Mouse (Mus musculus) hindbrain, embryonic 16.5 days (tissue): ENCODE measurements around the gene Gm11549. TPM values are rescaled to one million over a fixed set of nuclear protein-coding genes. Genes with fewer than 3 reads are reported as not detected.

Source experiments
- ATAC-seq: fragments of 200-750 bp; cut with Nextera tagmentation; 2 replicates; pipeline ENCODE4 v1.8.0; 2017; ENCODE audit warnings: moderate TSS enrichment, moderate library complexity
- H3K27ac ChIP-seq: fragments of 300-500 bp; sonication (generic); 2 replicates; pipeline ENCODE4 v1.5.1; 2014; ENCODE audit warnings: low read depth, mild to moderate bottlenecking, control low read depth, low read length, moderate library complexity
- H3K27me3 ChIP-seq: fragments of 300-500 bp; sonication (generic); replicated peaks from 2 replicates; pipeline ENCODE4 v1.6.1; 2014; ENCODE audit warnings: low read length; ENCODE audit not compliant: control insufficient read depth, insufficient read depth
- H3K36me3 ChIP-seq: fragments of 300-500 bp; sonication (generic); 2 replicates; pipeline ENCODE4 v1.6.1; 2014; ENCODE audit warnings: mild to moderate bottlenecking, low read length, moderate library complexity, mixed read lengths; ENCODE audit not compliant: control insufficient read depth, insufficient read depth
- H3K4me1 ChIP-seq: fragments of 300-500 bp; sonication (generic); 2 replicates; pipeline ENCODE4 v1.6.1; 2014; ENCODE audit warnings: low read depth, low read length; ENCODE audit not compliant: control insufficient read depth, insufficient read depth
- H3K4me2 ChIP-seq: fragments of 300-500 bp; sonication (generic); 2 replicates; pipeline ENCODE4 v1.6.1; 2014; ENCODE audit warnings: mild to moderate bottlenecking, low read length, control low read depth, moderate library complexity
- H3K4me3 ChIP-seq: fragments of 300-500 bp; sonication (generic); 2 replicates; pipeline ENCODE4 v1.5.1; 2014; ENCODE audit warnings: mild to moderate bottlenecking, low read length, control low read depth, moderate library complexity
- H3K9ac ChIP-seq: fragments of 300-500 bp; sonication (generic); 2 replicates; pipeline ENCODE4 v1.6.1; 2014; ENCODE audit warnings: low read depth, mild to moderate bottlenecking, control low read depth, low read length, moderate library complexity
- H3K9me3 ChIP-seq: fragments of 300-500 bp; sonication (generic); 2 replicates; pipeline ENCODE4 v1.6.1; 2014; ENCODE audit warnings: mild to moderate bottlenecking, low read length, moderate library complexity; ENCODE audit not compliant: control insufficient read depth
- WGBS: fragments of 180-500 bp; shearing (Covaris S2); extraction: QIAGEN DNeasy Blood & Tissue Kit; methylation state at CpG from one replicate; pipeline ENCODE4 v1.1.7; 2014; 5-methylcytosine and 5-hydroxymethylcytosine counted together
- polyA plus RNA-seq: library from polyadenylated mRNA; unstranded; fragments of >200 nt; fragmentation: Nextera tagmentation; extraction: Ambion mirVana; gene quantifications from 2 replicates; pipeline ENCODE4 v1.2.1, GENCODE M21; 2015

Gene Gm11549
- polyA plus RNA-seq, 1 experiment from 2014 or later: 0.75 TPM

- Histone ChIP-seq H3K27ac (no peak overlapping the region), H3K36me3 (no peaks in the 10 kb centered on the region), H3K9me3 (no peaks in the 10 kb centered on the region), H3K4me3 (no peak overlapping the region), H3K9ac (no peak overlapping the region), H3K27me3 (no peaks in the 10 kb centered on the region), H3K4me2 (no peak overlapping the region), H3K4me1 (no peaks in the 10 kb centered on the region)
- ATAC-seq: no peak
- 93% methylated on average over 2 of the region's 2 CpGs for WGBS
Measured at GRCm38 (mm10) chr3:36541399-36541798, 19.8 kb upstream of the Gm11549 start.

- 74% methylated on average over 2 of the region's 2 CpGs for WGBS
- no peaks in the 10 kb centered on the region for H3K4me1 ChIP-seq
- H3K9ac ChIP-seq: no peak overlapping the region
- ATAC-seq: no peak
- H3K9me3 ChIP-seq: no peaks in the 10 kb centered on the region
- H3K27ac ChIP-seq: no peak overlapping the region
- no peak overlapping the region for H3K4me2 ChIP-seq
- no peaks in the 10 kb centered on the region for H3K36me3 ChIP-seq
- no peak overlapping the region for H3K4me3 ChIP-seq
- no peaks in the 10 kb centered on the region for H3K27me3 ChIP-seq
Measured at GRCm38 (mm10) chr3:36540756-36541155, 19.1 kb upstream of the Gm11549 start.

- Histone ChIP-seq H3K27ac (no peak overlapping the region), H3K36me3 (no peaks in the 10 kb centered on the region), H3K4me1 (no peaks in the 10 kb centered on the region), H3K4me3 (no peak overlapping the region), H3K9ac (no peak overlapping the region), H3K27me3 (0 out of 2 replicates have a peak, but pooled peaks cover 5% of the 10 kb centered on the region), H3K9me3 (no peaks in the 10 kb centered on the region), H3K4me2 (no peak overlapping the region)
- no peak for ATAC-seq
- WGBS: 81% methylated on average over 4 of the region's 4 CpGs
Measured at GRCm38 (mm10) chr3:36537701-36538470, 16.3 kb upstream of the Gm11549 start.

GRCm38 (mm10) chr3:36536041-36536440 is 14.4 kb upstream of the Gm11549 start:
- Histone ChIP-seq H3K27me3 (0 out of 2 replicates have a peak, but pooled peaks cover 7% of the 10 kb centered on the region), H3K4me2 (no peak overlapping the region), H3K4me3 (no peak overlapping the region), H3K4me1 (peaks cover 5% of the 10 kb centered on the region), H3K9me3 (no peaks in the 10 kb centered on the region), H3K9ac (no peak overlapping the region), H3K36me3 (no peaks in the 10 kb centered on the region), H3K27ac (no peak overlapping the region)
- no peak for ATAC-seq
- 91% methylated on average over 12 of the region's 12 CpGs for WGBS

GRCm38 (mm10) chr3:36533201-36533672 is 11.6 kb upstream of the Gm11549 start:
- H3K9me3 ChIP-seq: no peaks in the 10 kb centered on the region
- H3K27me3 ChIP-seq: 0 out of 2 replicates have a peak, but pooled peaks cover 10% of the 10 kb centered on the region
- peaks cover 5% of the 10 kb centered on the region for H3K4me1 ChIP-seq
- no peak overlapping the region for H3K27ac ChIP-seq
- no peaks in the 10 kb centered on the region for H3K36me3 ChIP-seq
- H3K4me3 ChIP-seq: no peak overlapping the region
- no peak overlapping the region for H3K9ac ChIP-seq
- ATAC-seq: no peak
- no peak overlapping the region for H3K4me2 ChIP-seq
- 0% methylated on average over 1 of the region's 1 CpGs for WGBS

- Histone ChIP-seq H3K4me3 (no peak overlapping the region), H3K9me3 (no peaks in the 10 kb centered on the region), H3K27me3 (0 out of 2 replicates have a peak, but pooled peaks cover 10% of the 10 kb centered on the region), H3K36me3 (no peaks in the 10 kb centered on the region), H3K4me2 (no peak overlapping the region), H3K27ac (no peak overlapping the region), H3K4me1 (peaks cover 5% of the 10 kb centered on the region), H3K9ac (no peak overlapping the region)
- WGBS: 40% methylated on average over 7 of the region's 7 CpGs
- no peak for ATAC-seq
Measured at GRCm38 (mm10) chr3:36532738-36533137, 11.1 kb upstream of the Gm11549 start.

GRCm38 (mm10) chr3:36531979-36532542 is 10.4 kb upstream of the Gm11549 start:
- peak overlapping the region; percentile 56 for H3K4me2 ChIP-seq
- no peaks in the 10 kb centered on the region for H3K9me3 ChIP-seq
- ATAC-seq: peak; percentile 58
- H3K4me1 ChIP-seq: peaks cover 5% of the 10 kb centered on the region
- peak overlapping the region; percentile 32 for H3K4me3 ChIP-seq
- H3K27ac ChIP-seq: no peak overlapping the region
- no peaks in the 10 kb centered on the region for H3K36me3 ChIP-seq
- 0 out of 2 replicates have a peak, but pooled peaks cover 10% of the 10 kb centered on the region for H3K27me3 ChIP-seq
- WGBS: 13% methylated on average over 18 of the region's 18 CpGs
- H3K9ac ChIP-seq: peak overlapping the region; percentile 48

GRCm38 (mm10) chr3:36531242-36531641 is 9.6 kb upstream of the Gm11549 start:
- Histone ChIP-seq H3K9me3 (no peaks in the 10 kb centered on the region), H3K36me3 (no peaks in the 10 kb centered on the region), H3K4me1 (peaks cover 5% of the 10 kb centered on the region), H3K4me3 (no peak overlapping the region), H3K27me3 (0 out of 2 replicates have a peak, but pooled peaks cover 10% of the 10 kb centered on the region), H3K4me2 (no peak overlapping the region), H3K27ac (no peak overlapping the region), H3K9ac (no peak overlapping the region)
- WGBS: 39% methylated on average over 2 of the region's 2 CpGs
- ATAC-seq: no peak

GRCm38 (mm10) chr3:36530781-36531180 is 9.2 kb upstream of the Gm11549 start:
- Histone ChIP-seq H3K9ac (no peak overlapping the region), H3K27me3 (0 out of 2 replicates have a peak, but pooled peaks cover 10% of the 10 kb centered on the region), H3K36me3 (no peaks in the 10 kb centered on the region), H3K4me2 (no peak overlapping the region), H3K4me1 (peaks cover 5% of the 10 kb centered on the region), H3K27ac (no peak overlapping the region), H3K4me3 (no peak overlapping the region), H3K9me3 (no peaks in the 10 kb centered on the region)
- ATAC-seq: no peak
- WGBS: 80% methylated on average over 5 of the region's 5 CpGs
